Mouse (Mus musculus): ENCODE measurements at regions not wholly inside any gene's neighbourhood (a gene's known extent, or its start where the extent isn't known, plus 50 kb on each side); places are given as distances from the start of the nearest gene placed in this dataset.
"Not testable (repeated sequence)": the region's sequence is repeated elsewhere in the genome, so short reads cannot be mapped to it uniquely, and the experiment has no call there.

DNA sequence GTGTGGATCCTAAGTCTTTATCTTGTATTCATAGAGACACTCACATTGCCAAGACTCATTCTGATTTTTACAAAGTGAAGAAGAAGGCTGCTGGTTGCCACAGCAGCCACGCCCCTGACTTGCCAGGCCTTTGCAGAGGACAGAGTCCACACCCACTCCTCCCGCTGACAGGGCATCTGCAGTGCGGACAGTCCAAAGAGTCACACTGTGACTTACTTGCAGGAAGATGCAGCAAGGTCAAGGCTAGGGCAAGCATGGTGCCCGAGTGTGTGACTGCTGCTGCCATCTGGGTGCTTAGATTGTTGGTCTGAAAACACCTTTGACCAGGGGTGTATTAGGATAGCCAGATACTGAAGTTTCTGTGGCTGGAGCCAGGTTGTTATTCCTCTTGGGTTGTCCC lies 252.1 kb downstream of the Fgf9 start:
- WGBS: 79% methylated on average over 4 of the region's 4 CpGs
- Histone ChIP-seq H3K9ac (no peak overlapping the region), H3K9me3 (no peaks in the 10 kb centered on the region), H3K4me1 (no peaks in the 10 kb centered on the region), H3K27me3 (no peaks in the 10 kb centered on the region), H3K4me2 (no peak overlapping the region), H3K27ac (no peak overlapping the region), H3K4me3 (replicated peaks) (no peak overlapping the region), H3K36me3 (replicated peaks) (no peaks in the 10 kb centered on the region)
- no peak for ATAC-seq (ENCODE audit: low FRiP score)

DNA sequence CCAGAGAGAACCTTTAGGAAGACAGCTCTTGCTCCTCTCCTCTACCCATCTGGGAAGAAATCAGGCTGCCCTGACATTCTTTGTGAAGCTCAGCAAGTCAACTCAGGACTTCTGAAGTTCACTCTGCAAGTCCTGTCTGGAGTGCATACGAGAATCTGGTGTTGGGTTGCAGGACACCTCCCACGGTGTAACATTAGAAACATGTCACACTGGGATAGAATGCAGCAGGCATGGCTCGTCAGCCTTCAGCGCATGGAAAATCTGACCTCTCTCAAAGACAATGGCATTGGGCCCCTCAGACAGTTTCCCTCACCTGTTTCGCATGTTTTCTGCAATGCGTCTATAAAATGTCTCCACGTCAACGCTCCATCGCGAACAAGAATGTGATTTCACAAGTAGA lies 251.5 kb downstream of the Fgf9 start:
- Histone ChIP-seq H3K4me2 (no peak overlapping the region), H3K4me3 (replicated peaks) (no peak overlapping the region)
- WGBS: 89% methylated on average over 10 of the region's 10 CpGs

DNA sequence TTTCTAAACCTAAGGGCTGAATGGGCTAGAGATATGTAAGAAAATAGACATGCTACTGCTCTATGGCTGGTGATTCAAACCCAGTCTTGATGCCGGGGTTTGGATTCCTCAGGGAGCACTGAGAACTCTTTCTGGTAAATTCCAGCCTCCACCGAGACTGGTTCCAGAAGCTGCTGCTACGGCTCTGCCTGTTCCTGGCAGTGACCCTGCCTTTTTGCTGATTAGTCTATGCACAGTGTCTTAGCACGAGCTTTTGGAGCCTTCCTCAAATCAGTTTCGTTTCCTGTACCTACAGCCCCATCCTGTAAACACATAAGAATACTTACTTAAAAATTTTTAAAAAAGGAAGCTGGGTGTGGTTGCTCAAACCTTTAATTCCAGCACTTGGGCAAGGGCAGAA lies 250.9 kb downstream of the Fgf9 start:
- H3K9me3 ChIP-seq: no peaks in the 10 kb centered on the region

More for the DNA sequence above, 251.5 kb downstream of the Fgf9 start:
- Histone ChIP-seq H3K9ac (no peak overlapping the region), H3K4me1 (peaks cover 4% of the 10 kb centered on the region; the same call in 1 of the 2 replicates), H3K27me3 (no peaks in the 10 kb centered on the region), H3K9me3 (no peaks in the 10 kb centered on the region), H3K27ac (no peak overlapping the region), H3K36me3 (replicated peaks) (no peaks in the 10 kb centered on the region)
- no peak for ATAC-seq (ENCODE audit: low FRiP score)

DNA sequence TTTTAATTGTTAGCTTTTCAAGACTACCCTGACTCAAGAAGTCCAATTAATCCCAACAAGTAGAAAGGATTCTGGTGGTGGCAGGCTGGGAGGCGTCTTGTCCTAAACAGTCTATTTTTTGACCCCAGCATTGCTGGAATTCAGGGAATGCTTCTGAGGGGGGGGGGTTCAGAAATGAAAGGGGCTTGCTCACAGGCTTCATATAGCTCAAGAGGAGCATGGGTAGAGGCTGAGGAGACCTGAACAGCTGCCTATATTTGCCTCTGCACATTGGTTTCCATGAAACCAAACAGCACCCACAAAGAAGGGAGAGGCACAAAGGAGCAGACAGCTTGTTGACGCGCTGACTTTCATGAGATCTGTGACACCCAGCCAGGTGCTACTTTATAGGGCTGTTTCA lies 247.3 kb downstream of the Fgf9 start:
- Histone ChIP-seq H3K27ac (no peak overlapping the region), H3K4me1 (peaks cover 4% of the 10 kb centered on the region; the same call in 1 of the 2 replicates), H3K27me3 (no peaks in the 10 kb centered on the region), H3K9me3 (no peaks in the 10 kb centered on the region), H3K4me2 (no peak overlapping the region), H3K9ac (no peak overlapping the region), H3K36me3 (replicated peaks) (no peaks in the 10 kb centered on the region), H3K4me3 (replicated peaks) (no peak overlapping the region)
- no peak for ATAC-seq (ENCODE audit: low FRiP score)
- WGBS: 78% methylated on average over 3 of the region's 3 CpGs

More for the DNA sequence above, 250.9 kb downstream of the Fgf9 start:
- no peak overlapping the region for H3K9ac ChIP-seq
- H3K36me3 ChIP-seq (replicated peaks): no peaks in the 10 kb centered on the region
- H3K4me3 ChIP-seq (replicated peaks): no peak overlapping the region
- peaks cover 4% of the 10 kb centered on the region; the same call in 1 of the 2 replicates for H3K4me1 ChIP-seq
- no peak overlapping the region for H3K27ac ChIP-seq
- 93% methylated on average over 5 of the region's 5 CpGs for WGBS
- no peak for ATAC-seq (ENCODE audit: low FRiP score)
- no peak overlapping the region for H3K4me2 ChIP-seq
- no peaks in the 10 kb centered on the region for H3K27me3 ChIP-seq

DNA sequence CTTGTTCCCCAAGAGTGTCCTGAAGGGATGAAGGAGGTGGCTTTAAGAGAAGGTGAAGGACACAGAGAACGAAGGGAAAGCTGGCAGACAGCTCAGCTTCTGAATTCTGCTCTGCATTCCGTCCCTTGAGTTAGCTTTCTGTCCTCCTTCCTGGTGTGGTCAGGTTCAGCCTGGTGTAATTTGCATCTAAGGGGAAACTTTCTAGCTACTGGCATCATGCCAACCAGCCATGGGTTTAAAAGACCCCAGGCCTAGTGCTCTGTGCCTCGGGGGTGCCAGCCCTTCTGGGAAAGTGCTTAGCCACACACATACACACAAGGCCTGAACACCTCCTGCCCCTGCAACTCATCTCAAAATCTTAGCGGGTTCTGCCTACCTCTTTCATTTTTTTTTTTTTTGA lies 246.9 kb downstream of the Fgf9 start:
- H3K4me1 ChIP-seq: peaks cover 4% of the 10 kb centered on the region; the same call in 1 of the 2 replicates
- H3K27me3 ChIP-seq: no peaks in the 10 kb centered on the region
- no peak overlapping the region for H3K9ac ChIP-seq
- no peak overlapping the region for H3K27ac ChIP-seq
- WGBS: 48% methylated on average over 4 of the region's 4 CpGs
- ATAC-seq (ENCODE audit: low FRiP score): no peak
- no peak overlapping the region for H3K4me3 ChIP-seq (replicated peaks)
- no peaks in the 10 kb centered on the region for H3K9me3 ChIP-seq
- no peak overlapping the region for H3K4me2 ChIP-seq
- H3K36me3 ChIP-seq (replicated peaks): no peaks in the 10 kb centered on the region

DNA sequence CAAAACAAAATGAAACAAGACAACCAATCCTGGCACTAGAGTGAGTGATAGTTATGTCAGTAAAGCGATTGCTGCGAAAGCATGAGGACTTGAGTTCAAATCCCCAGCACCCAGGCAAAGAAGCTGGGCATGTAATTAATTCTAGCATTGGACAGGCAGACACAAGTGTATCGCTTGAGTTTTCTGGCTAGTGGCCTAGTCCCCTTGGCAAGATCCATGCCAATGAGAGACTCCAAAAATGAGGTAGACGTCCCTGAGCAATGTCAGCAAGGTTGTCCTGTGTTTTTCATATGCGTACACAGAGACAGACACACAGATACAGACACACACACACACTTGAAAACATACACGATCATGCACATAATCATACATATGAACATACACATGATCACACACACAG lies 237.3 kb downstream of the Fgf9 start:
- Histone ChIP-seq H3K9ac (no peak overlapping the region), H3K27me3 (no peaks in the 10 kb centered on the region), H3K27ac (no peak overlapping the region), H3K36me3 (replicated peaks) (no peaks in the 10 kb centered on the region), H3K4me3 (replicated peaks) (no peak overlapping the region), H3K4me2 (no peak overlapping the region), H3K9me3 (no peaks in the 10 kb centered on the region), H3K4me1 (no peaks in the 10 kb centered on the region)
- 94% methylated on average over 6 of the region's 6 CpGs for WGBS
- no peak for ATAC-seq (ENCODE audit: low FRiP score)

DNA sequence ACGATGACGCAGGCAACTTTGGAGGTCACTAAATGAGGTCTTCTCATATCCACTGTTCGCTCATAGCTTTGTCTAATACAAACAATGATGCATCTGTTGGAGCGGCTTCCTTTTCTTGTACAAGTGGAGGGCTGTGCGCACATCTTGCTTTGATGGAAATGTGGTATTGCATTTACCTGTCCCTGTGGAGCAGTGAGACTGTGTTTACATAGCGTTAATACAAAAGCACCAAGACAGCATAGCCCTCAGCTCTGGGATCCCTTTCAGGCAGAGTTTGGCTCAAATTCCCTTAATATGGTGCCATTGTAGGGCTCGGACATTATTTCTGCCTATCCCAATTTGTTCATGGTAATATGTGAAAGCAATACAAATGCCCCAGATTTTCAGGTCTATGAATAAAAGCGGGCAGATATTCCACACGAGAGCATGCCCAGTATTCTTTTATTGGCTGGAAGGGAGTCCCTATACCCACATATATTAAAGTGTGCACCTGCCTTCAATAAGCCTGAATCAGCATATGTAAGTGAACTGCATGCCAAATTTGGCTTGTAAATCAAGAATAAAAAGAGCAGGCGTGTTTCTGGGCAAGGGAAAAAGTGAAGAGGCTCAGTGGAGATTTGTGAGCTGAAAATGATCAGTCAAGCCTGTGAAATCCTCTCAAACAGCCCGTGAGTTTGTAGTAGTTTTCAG lies 236.6 kb downstream of the Fgf9 start:
- H3K9me3 ChIP-seq: no peaks in the 10 kb centered on the region
- ATAC-seq (ENCODE audit: low FRiP score): no peak
- no peak overlapping the region for H3K4me2 ChIP-seq
- H3K4me1 ChIP-seq: no peaks in the 10 kb centered on the region
- H3K9ac ChIP-seq: no peak overlapping the region
- H3K27me3 ChIP-seq: no peaks in the 10 kb centered on the region
- no peak overlapping the region for H3K4me3 ChIP-seq (replicated peaks)
- no peaks in the 10 kb centered on the region for H3K36me3 ChIP-seq (replicated peaks)
- 85% methylated on average over 11 of the region's 11 CpGs for WGBS
- no peak overlapping the region for H3K27ac ChIP-seq

DNA sequence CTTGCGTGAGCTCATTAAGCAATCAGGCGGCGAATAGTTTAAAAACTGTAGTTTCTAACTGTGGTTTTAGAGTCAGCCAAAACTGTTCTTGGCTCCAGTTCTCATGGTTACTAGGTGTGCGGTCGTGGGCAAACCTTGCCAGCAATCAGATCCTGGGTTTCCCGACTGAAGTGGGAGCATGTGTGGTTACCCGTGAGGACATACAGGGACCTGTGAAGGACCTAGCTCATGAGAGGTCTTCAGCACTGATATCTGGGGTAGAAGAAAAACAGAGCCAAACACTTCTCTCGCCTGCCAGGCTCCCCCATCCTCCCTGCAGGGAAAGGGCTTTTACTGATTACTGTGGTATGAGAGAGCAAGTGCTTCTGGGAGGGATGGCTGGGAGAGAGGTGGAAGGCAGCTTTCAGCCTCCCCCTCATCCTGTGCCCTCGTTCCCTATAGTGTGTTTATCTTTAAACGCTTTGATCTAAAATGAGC lies 230.1 kb downstream of the Fgf9 start:
- no peaks in the 10 kb centered on the region for H3K36me3 ChIP-seq (replicated peaks)
- no peaks in the 10 kb centered on the region for H3K4me1 ChIP-seq
- no peaks in the 10 kb centered on the region for H3K27me3 ChIP-seq
- no peak overlapping the region for H3K4me2 ChIP-seq
- no peaks in the 10 kb centered on the region for H3K9me3 ChIP-seq
- H3K9ac ChIP-seq: no peak overlapping the region
- no peak overlapping the region for H3K4me3 ChIP-seq (replicated peaks)
- ATAC-seq (ENCODE audit: low FRiP score): no peak
- WGBS: 84% methylated on average over 10 of the region's 10 CpGs
- no peak overlapping the region for H3K27ac ChIP-seq

DNA sequence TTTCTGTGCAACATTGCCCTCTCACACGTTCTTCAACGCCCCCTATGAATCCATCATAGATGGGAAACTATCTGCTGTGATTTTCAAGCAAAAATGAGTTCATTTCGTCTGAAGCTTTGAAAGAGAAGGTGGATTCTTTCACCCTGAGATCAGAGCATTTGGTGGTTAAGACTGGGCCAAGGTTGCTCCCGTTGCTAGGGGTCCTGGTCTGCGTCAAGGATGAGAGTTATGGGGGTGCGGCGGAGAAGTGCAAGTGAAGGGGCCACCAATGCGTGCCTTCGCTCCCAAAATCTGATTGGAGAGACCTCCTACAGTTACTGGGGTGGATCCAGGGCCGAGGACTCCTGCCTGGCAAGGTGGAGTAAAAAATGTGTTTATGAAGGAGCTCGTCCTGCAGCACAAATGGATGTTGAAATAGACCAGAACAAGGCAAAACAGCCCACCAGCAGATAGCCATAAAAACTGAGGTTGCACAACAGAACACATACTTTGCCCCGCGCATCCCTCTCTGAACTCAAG lies 215.7 kb downstream of the Fgf9 start:
- Histone ChIP-seq H3K4me3 (replicated peaks) (no peak overlapping the region), H3K4me1 (no peaks in the 10 kb centered on the region), H3K9me3 (no peaks in the 10 kb centered on the region), H3K27me3 (no peaks in the 10 kb centered on the region), H3K27ac (no peak overlapping the region), H3K9ac (no peak overlapping the region), H3K4me2 (no peak overlapping the region), H3K36me3 (replicated peaks) (no peaks in the 10 kb centered on the region)
- no peak for ATAC-seq (ENCODE audit: low FRiP score)
- 88% methylated on average over 13 of the region's 13 CpGs for WGBS

DNA sequence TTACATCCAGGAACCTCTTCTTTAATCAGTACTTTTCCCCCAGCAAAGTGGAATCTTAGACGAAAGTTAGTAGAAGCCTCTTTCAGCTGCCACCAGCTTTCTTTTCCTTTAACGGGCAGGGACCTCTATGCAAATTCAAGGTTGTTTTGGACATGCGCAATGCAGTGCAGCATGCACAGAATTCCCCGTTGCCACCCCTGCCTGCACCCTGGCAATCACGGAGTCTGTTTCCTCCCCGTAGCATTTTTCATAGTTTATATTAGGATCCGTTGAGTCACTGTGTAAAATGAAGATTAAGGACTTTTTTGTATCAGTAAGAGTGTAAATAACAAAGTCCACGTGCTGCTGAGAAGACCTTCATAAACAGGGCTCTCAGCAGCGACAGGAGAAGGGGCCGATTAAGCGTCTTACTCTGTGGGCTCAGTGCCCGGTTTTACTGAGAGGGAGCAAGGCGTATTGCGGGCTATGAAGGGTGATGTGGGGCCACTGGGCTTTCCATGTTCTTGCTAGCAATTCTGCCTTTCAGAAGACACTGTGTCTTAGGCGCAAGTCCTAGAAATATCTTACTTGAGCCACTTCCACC lies 212.5 kb downstream of the Fgf9 start:
- Histone ChIP-seq H3K9me3 (no peaks in the 10 kb centered on the region), H3K27me3 (no peaks in the 10 kb centered on the region), H3K27ac (no peak overlapping the region), H3K4me1 (no peaks in the 10 kb centered on the region), H3K9ac (no peak overlapping the region), H3K36me3 (replicated peaks) (no peaks in the 10 kb centered on the region), H3K4me2 (no peak overlapping the region), H3K4me3 (replicated peaks) (no peak overlapping the region)
- ATAC-seq (ENCODE audit: low FRiP score): no peak
- 78% methylated on average over 15 of the region's 15 CpGs for WGBS

DNA sequence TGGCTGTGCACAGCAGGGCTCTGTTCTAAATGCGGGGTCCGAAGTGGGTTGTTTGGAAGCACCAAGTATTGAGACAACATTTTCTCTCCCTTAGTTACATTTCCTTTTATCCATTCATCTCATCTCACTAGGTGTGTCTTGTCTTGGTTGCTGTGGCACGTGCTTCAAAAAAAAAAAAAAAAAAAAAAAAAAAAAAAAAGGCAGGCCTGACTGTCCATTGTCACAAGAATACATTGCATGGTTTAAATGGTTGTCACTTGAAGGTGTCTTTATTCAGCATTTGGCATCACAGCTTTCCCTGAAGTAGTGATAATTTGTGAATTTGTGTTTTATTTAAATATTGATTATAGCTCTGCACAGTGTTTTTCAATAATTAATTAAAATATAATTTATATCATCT lies 211.9 kb downstream of the Fgf9 start:
- no peaks in the 10 kb centered on the region for H3K36me3 ChIP-seq (replicated peaks)
- no peaks in the 10 kb centered on the region for H3K9me3 ChIP-seq
- no peak overlapping the region for H3K9ac ChIP-seq
- ATAC-seq (ENCODE audit: low FRiP score): no peak
- no peak overlapping the region for H3K27ac ChIP-seq
- H3K4me2 ChIP-seq: no peak overlapping the region
- no peak overlapping the region for H3K4me3 ChIP-seq (replicated peaks)
- H3K27me3 ChIP-seq: no peaks in the 10 kb centered on the region
- no peaks in the 10 kb centered on the region for H3K4me1 ChIP-seq
- WGBS: 73% methylated on average over 3 of the region's 3 CpGs

DNA sequence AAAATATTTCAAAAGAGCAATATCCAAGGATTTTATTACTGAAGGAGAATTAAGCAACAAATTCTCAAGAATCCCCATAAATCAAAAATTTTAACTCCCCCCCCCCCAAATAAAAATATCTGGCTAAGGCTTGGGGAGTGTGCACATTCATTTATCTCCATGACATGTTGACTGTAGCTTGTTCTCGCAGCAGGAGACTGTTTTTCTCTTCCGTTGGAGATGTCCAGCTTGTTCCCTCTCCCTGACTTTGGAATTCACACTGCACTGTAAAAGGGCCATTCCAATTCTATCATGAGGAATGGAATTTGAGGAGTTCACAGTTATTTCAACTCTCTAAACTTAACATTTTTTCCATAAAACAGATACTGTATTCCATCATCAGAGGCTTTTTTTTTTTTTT lies 204.1 kb downstream of the Fgf9 start:
- H3K4me1 ChIP-seq; ATAC-seq (ENCODE audit: low FRiP score); H3K4me3 ChIP-seq (replicated peaks); H3K27ac ChIP-seq; H3K4me2 ChIP-seq; H3K36me3 ChIP-seq (replicated peaks); H3K9me3 ChIP-seq; H3K27me3 ChIP-seq; H3K9ac ChIP-seq: not testable (repeated sequence)
- WGBS: 93% methylated on average over 2 of the region's 2 CpGs
